Mouse (Mus musculus) G1E (cell line): ENCODE data around the gene Lyar. TPM values are rescaled to one million over a fixed set of nuclear protein-coding genes. Genes with fewer than 3 reads are reported as not detected.

ENCODE experiments used
- ATAC-seq: 2 replicates; pipeline ENCODE4 v1.8.0; 2016; ENCODE audit warnings: mild to moderate bottlenecking; ENCODE audit not compliant: insufficient number of reproducible peaks, poor library complexity, low FRiP score, severe bottlenecking; ENCODE audit errors: extremely low read depth
- DNase-seq: peaks from one replicate; pipeline ENCODE4 v3.0.0; 2012; ENCODE audit warnings: low spot score
- H3K27me3 ChIP-seq: 2 replicates; pipeline ENCODE4 v1.6.1; 2012; ENCODE audit warnings: mild to moderate bottlenecking, low read length, inconsistent platforms; ENCODE audit not compliant: insufficient read depth
- H3K36me3 ChIP-seq: replicated peaks from 2 replicates; pipeline ENCODE3; 2012; ENCODE audit warnings: mild to moderate bottlenecking, inconsistent platforms
- H3K4me1 ChIP-seq: 2 replicates; pipeline ENCODE4 v1.6.1; 2012; ENCODE audit warnings: low read depth, low read length, inconsistent platforms, mixed read lengths; ENCODE audit not compliant: insufficient read depth
- H3K4me3 ChIP-seq: 2 replicates; pipeline ENCODE4 v1.5.1; 2012; ENCODE audit warnings: low read depth, mild to moderate bottlenecking, inconsistent platforms, low read length, moderate library complexity, mixed read lengths
- H3K9me3 ChIP-seq: replicated peaks from 2 replicates; pipeline ENCODE4 v1.6.1; 2012; ENCODE audit warnings: inconsistent platforms
- CTCF ChIP-seq: IDR thresholded peaks from 2 replicates; pipeline ENCODE4 v1.5.1; 2012; ENCODE audit warnings: low read depth, low read length, inconsistent platforms, mixed read lengths
- GATA1 ChIP-seq: IDR thresholded peaks from 2 replicates; pipeline ENCODE4 v1.6.1; 2012; ENCODE audit warnings: borderline replicate concordance, low read length, inconsistent platforms, mixed read lengths
- GATA2 ChIP-seq: IDR thresholded peaks from 2 replicates; pipeline ENCODE4 v1.6.1; 2012; ENCODE audit warnings: low read depth, low read length, inconsistent platforms, borderline replicate concordance
- POLR2AphosphoS5 ChIP-seq: IDR thresholded peaks from 2 replicates; pipeline ENCODE4 v1.6.1; 2012; ENCODE audit warnings: low read depth, low read length, inconsistent platforms; ENCODE audit not compliant: insufficient replicate concordance
- TAL1 ChIP-seq: conservative IDR thresholded peaks from 2 replicates; pipeline ENCODE4 v1.6.1; 2012; ENCODE audit warnings: low read depth, low read length, inconsistent platforms, mixed read lengths
- polyA plus RNA-seq: library from polyadenylated mRNA; stranded (reverse); fragments of >175 nt; gene quantifications from 2 replicates; pipeline ENCODE4 v1.2.3, GENCODE M21; 2012
- total RNA-seq, 2 experiments: library from RNA; stranded (forward) in 1 of 2; stranded (reverse) in 1 of 2; fragments of 200-1000 nt in 1 of 2; fragments of >200 nt in 1 of 2; fragmentation: Nextera tagmentation in 1 of 2; gene quantifications; 2 replicates each; pipeline ENCODE4 v1.2.3; 2014 to 2017

The Lyar gene
- total and polyA plus RNA-seq, 3 experiments, result 82.4 to 125 (median 123) TPM

GRCm38 (mm10) chr5:38208985-38209384, 11.3 kb upstream of the Lyar start:
- H3K27me3 ChIP-seq, result no peaks in the 10 kb centered on the region
- peaks cover 91% of the 10 kb centered on the region for H3K36me3 ChIP-seq
- H3K4me1 ChIP-seq, result peaks cover 6% of the 10 kb centered on the region; the same call in 1 of the 2 replicates
- no peak overlapping the region for H3K4me3 ChIP-seq
- ATAC-seq (peak; percentile 50; the same call in 1 of the 2 replicates), DNase-seq (no peak)
- no peaks in the 10 kb centered on the region for H3K9me3 ChIP-seq
- TF ChIP-seq CTCF (no peak), GATA2 (no peak), POLR2AphosphoS5 (no peak)

DNA sequence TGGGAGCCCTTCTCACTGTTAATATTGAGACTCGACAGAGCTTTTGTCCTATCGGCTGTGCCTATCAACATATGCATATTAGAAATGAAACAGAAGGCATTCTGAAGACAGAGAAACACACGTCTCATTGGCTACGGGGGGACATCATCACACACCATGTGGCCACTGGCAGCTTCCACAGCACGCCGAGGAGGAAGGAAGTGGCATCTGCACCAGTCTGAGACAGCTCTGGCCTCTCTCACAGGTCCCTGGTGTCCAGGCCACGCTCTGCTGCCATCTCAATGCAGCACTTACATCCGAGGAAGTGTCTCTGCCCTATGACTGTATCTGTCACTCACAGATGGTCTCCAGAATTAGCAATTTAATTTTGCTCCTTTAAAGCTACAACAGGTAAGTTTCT, 8.6 kb upstream of the Lyar start:
- H3K9me3 ChIP-seq, result no peaks in the 10 kb centered on the region
- DNase-seq (no peak), ATAC-seq (no peak)
- peaks cover 90% of the 10 kb centered on the region for H3K36me3 ChIP-seq
- H3K4me3 ChIP-seq, result no peak overlapping the region
- no peak for TF ChIP-seq GATA2
- TF ChIP-seq GATA1, result no peak
- no peak for TF ChIP-seq CTCF
- no peak for TF ChIP-seq TAL1
- TF ChIP-seq POLR2AphosphoS5, result no peak
- H3K27me3 ChIP-seq, result no peaks in the 10 kb centered on the region
- H3K4me1 ChIP-seq, result peaks cover 6% of the 10 kb centered on the region; the same call in 1 of the 2 replicates

DNA sequence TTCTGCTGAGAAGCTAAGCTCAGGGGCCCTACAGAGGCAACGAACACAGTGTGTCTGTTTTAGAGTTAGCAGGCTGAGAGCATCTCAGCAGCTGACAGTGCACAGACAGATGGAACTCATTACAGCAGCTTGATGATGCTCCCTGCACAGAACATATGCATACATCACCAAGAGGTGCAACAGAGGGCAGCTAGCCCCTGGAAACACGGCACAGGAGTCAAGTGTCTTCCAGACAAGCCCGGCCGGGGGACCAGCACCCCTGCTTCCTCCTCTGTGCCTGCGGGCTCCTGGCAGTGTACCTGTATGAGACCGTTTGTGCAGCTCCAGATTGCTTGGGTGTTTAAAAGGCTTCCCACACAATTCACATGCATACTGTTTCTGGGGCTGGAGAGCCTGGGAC, 7.3 kb upstream of the Lyar start:
- no peak for DNase-seq
- Histone ChIP-seq H3K9me3 (no peaks in the 10 kb centered on the region), H3K36me3 (peaks cover 93% of the 10 kb centered on the region), H3K27me3 (no peaks in the 10 kb centered on the region), H3K4me3 (no peak overlapping the region), H3K4me1 (peaks cover 12% of the 10 kb centered on the region)
- TF ChIP-seq TAL1, result no peak
- TF ChIP-seq GATA1, result no peak
- TF ChIP-seq CTCF, result no peak
- no peak for TF ChIP-seq POLR2AphosphoS5
- no peak for TF ChIP-seq GATA2
- no peak for ATAC-seq

- Histone ChIP-seq H3K4me1 (peaks cover 49% of the 10 kb centered on the region), H3K4me3 (peak overlapping the region; percentile 96), H3K27me3 (no peaks in the 10 kb centered on the region), H3K9me3 (no peaks in the 10 kb centered on the region), H3K36me3 (peaks cover 62% of the 10 kb centered on the region)
- DNase-seq, result peak; percentile 40
- peak; percentile 31 for ATAC-seq
- TF ChIP-seq POLR2AphosphoS5, result no peak
- TF ChIP-seq GATA1, result no peak
- TF ChIP-seq GATA2, result no peak
- TF ChIP-seq CTCF, result no peak
- TF ChIP-seq TAL1, result no peak
Measured at GRCm38 (mm10) chr5:38219771-38220307, 431 bp upstream of the Lyar start.

DNA sequence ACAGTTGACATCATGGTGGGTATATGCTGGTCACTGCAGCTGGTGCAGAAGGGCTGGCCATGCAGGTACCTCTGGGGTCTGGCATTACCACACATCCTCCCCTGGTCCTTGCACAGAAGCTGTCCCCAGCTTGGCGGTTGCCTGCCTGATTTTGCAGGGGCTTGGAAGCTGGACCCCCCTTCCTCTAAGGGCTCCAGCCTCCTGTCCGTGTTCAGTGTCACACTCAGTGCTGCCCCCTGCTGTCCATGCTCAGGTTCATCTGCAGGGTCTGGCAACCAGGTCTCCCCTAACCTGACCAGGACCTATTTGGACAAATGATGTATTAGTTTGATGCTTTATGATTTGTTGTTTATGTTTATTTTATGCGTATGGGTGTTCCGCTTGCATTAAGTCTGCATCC, 15.2 kb downstream of the Lyar start:
- H3K27me3 ChIP-seq, result peaks cover 6% of the 10 kb centered on the region; the same call in 1 of the 2 replicates
- H3K36me3 ChIP-seq, result peaks cover 58% of the 10 kb centered on the region
- H3K4me3 ChIP-seq, result no peak overlapping the region
- no peaks in the 10 kb centered on the region for H3K4me1 ChIP-seq
- TF ChIP-seq CTCF, result peak; percentile 57
- no peak for TF ChIP-seq TAL1
- H3K9me3 ChIP-seq, result no peaks in the 10 kb centered on the region
- DNase-seq (peak; percentile 31), ATAC-seq (peak; percentile 38; the same call in 1 of the 2 replicates)

DNA sequence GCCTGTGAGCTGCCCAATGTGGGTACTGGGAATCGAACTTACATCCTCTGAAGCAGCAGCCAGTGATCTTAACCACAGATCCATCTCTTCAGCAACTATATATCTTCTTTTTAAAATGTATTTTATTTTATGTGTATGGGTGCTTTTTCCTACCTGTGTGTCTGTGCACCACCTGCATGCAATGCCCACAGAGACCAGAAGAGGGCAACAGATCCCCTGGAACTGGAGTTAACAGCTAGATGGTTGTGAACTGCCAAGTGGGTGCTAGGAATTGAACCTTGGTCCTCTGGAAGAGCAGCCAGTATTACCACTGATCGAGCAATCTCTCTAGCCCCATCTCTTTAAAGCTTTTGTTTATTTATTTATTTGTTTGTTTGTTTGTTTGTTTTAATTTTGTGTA, 16.4 kb downstream of the Lyar start:
- ATAC-seq (no peak), DNase-seq (no peak)
- Histone ChIP-seq H3K9me3 (no peaks in the 10 kb centered on the region), H3K27me3 (peaks cover 12% of the 10 kb centered on the region), H3K4me3 (no peak overlapping the region), H3K36me3 (peaks cover 46% of the 10 kb centered on the region), H3K4me1 (no peaks in the 10 kb centered on the region)
- TF ChIP-seq GATA1 (no peak), CTCF (no peak), GATA2 (no peak), TAL1 (no peak), POLR2AphosphoS5 (no peak)
